Mouse (Mus musculus) frontal cortex, adult (tissue): ENCODE measurements at regions not wholly inside any gene's neighbourhood (a gene's known extent, or its start where the extent isn't known, plus 50 kb on each side); places are given as distances from the start of the nearest gene placed in this dataset.

Experiments
- ATAC-seq: cut with Nextera tagmentation; 2 replicates; pipeline ENCODE4 v1.9.2; 2017; ENCODE audit warnings: mild to moderate bottlenecking, moderate library complexity, mixed read lengths; ENCODE audit not compliant: low TSS enrichment

GRCm38 (mm10) chr4:75130757-75131156 lies 147.3 kb downstream of the Dmac1 start:
- no peak for ATAC-seq

- ATAC-seq, result no peak; the same call in 1 of the 2 replicates
Observed at GRCm38 (mm10) chr4:75115887-75116286, 162.2 kb downstream of the Dmac1 start.

- ATAC-seq, result no peak
Observed at GRCm38 (mm10) chr4:75115346-75115745, 162.8 kb downstream of the Dmac1 start.

GRCm38 (mm10) chr4:75065782-75066181 lies 212.3 kb downstream of the Dmac1 start:
- ATAC-seq, result peak; percentile 99

- ATAC-seq, result no peak
Observed at GRCm38 (mm10) chr4:75063275-75063674, 214.8 kb downstream of the Dmac1 start.

GRCm38 (mm10) chr4:75043510-75043909 lies 234.6 kb downstream of the Dmac1 start:
- peak; percentile 65 for ATAC-seq

GRCm38 (mm10) chr4:75042640-75043039 lies 235.5 kb downstream of the Dmac1 start:
- ATAC-seq, result no peak

- no peak for ATAC-seq
Observed at GRCm38 (mm10) chr4:75041930-75042579, 236.1 kb downstream of the Dmac1 start.
